Mouse (Mus musculus) R1 (cell line): ENCODE measurements around the gene H2al1h.
"Not testable (repeated sequence)": the region's sequence is repeated elsewhere in the genome, so short reads cannot be mapped to it uniquely, and the experiment has no call there.

ENCODE experiments used
- DNase-seq: peaks from one replicate; pipeline ENCODE4 v3.0.0-alpha.2; 2018; ENCODE audit warnings: low read depth, low spot score

Gene H2al1h

GRCm38 (mm10) chrX:11321192-11321591 is at the start of gene H2al1h:
Gene H2al1h, plus strand, starts transcription at chrX:11321492.
- not testable (repeated sequence) for DNase-seq

GRCm38 (mm10) chrX:11273190-11273589 is 48.1 kb upstream of the H2al1h start:
- DNase-seq: no peak

- no peak for DNase-seq
These were observed 44.2 kb upstream of the H2al1h start for GRCm38 (mm10) chrX:11277083-11277482.

DNA sequence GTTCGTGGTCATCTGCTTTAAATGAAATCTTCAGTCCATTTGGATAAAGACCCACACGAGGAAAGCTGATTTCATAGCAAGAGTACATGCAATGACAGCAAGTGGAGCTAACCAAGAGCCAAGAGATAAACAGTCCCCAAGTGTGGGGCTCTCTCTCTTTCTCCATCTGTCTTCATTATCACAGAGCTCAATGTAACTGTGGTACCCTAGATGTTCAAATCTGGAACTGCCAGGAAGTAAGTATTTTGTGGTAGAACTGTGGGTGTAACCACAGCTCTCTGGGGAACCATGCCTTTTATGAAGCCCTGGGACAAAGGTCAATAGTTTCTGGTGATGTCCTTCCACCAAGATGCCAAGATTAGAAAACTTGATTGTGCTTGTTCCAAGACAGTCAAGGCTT is 40.6 kb upstream of the H2al1h start:
- DNase-seq: no peak

GRCm38 (mm10) chrX:11288306-11288882 is 32.9 kb upstream of the H2al1h start:
- DNase-seq: peak; percentile 7

DNA sequence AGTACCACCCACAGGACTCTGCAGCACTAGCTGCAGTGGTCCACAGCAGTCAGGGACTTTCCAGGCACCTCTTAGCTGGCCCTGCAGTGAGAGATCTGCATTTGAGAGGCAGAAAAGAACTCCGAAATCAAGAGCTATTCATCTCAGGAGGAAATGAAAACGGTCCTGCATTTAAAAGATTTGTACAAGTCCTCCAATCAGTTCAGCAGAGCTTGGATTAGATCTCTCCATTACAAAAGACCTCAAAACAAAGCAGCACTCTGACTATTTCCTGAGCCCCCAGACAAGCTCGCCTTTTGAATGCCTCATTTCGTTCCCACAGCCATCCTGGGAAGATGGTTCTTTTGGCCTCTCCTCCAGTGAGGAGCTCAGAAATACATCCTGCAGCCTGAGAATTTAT is 32.0 kb upstream of the H2al1h start:
- DNase-seq: peak; percentile 83

- not testable (repeated sequence) for DNase-seq
These were observed 22.3 kb upstream of the H2al1h start, which contains the start of gene H2al1a for GRCm38 (mm10) chrX:11298957-11299356. Gene H2al1a, plus strand, starts transcription at chrX:11299257.

- DNase-seq: not testable (repeated sequence)
These were observed 19.2 kb upstream of the H2al1h start, which contains the start of gene H2al1b for GRCm38 (mm10) chrX:11302132-11302531. Gene H2al1b, plus strand, starts transcription at chrX:11302432.

DNA sequence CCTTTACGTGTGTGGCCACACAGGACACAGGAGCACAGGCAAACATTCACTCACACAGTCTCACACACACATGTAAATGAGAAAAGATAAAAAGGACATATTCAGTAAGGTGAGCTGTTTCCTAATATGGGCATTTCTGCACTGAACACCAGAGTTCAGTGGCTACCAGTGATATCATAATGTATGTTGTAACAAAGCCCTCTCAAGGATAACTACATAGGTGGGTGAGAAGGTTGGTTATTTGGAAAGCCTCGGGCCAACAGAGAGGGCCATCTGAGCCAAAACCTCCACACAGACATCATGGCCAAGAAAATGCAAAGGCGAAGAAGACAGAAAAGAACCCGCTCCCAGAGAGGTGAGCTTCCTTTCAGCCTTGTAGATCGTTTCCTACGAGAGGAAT is 15.9 kb upstream of the H2al1h start, which contains the start of gene H2al1c:
TSS of gene H2al1c (plus strand) at position 301 of the 400 bp plus-strand sequence.
- DNase-seq: not testable (repeated sequence)

DNA sequence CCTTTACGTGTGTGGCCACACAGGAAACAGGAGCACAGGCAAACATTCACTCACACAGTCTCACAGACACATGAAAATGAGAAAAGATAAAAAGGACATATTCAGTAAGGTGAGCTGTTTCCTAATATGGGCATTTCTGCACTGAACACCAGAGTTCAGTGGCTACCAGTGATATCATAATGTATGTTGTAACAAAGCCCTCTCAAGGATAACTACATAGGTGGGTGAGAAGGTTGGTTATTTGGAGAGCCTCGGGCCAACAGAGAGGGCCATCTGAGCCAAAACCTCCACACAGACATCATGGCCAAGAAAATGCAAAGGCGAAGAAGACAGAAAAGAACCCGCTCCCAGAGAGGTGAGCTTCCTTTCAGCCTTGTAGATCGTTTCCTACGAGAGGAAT is 12.8 kb upstream of the H2al1h start, which contains the start of gene H2al1d:
TSS of gene H2al1d (plus strand) at position 301 of the 400 bp plus-strand sequence.
- not testable (repeated sequence) for DNase-seq

GRCm38 (mm10) chrX:11311634-11312033 is 9.7 kb upstream of the H2al1h start, which contains the start of gene H2al1e:
Gene H2al1e, plus strand, starts transcription at chrX:11311934.
- not testable (repeated sequence) for DNase-seq

DNA sequence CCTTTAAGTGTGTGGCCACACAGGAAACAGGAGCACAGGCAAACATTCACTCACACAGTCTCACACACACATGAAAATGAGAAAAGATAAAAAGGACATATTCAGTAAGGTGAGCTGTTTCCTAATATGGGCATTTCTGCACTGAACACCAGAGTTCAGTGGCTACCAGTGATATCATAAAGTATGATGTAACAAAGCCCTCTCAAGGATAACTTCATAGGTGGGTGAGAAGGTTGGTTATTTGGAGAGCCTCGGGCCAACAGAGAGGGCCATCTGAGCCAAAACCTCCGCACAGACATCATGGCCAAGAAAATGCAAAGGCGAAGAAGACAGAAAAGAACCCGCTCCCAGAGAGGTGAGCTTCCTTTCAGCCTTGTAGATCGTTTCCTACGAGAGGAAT is 6.4 kb upstream of the H2al1h start, which contains the start of gene H2al1f:
TSS of gene H2al1f (plus strand) at position 301 of the 400 bp plus-strand sequence.
- DNase-seq: not testable (repeated sequence)

DNA sequence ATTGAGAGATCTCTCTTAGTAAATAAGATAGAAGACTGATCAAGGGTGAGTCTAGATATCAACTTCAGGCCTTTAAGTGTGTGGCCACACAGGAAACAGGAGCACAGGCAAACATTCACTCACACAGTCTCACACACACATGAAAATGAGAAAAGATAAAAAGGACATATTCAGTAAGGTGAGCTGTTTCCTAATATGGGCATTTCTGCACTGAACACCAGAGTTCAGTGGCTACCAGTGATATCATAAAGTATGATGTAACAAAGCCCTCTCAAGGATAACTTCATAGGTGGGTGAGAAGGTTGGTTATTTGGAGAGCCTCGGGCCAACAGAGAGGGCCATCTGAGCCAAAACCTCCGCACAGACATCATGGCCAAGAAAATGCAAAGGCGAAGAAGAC is 3.3 kb upstream of the H2al1h start, which contains the start of gene H2al1g:
TSS of gene H2al1g (plus strand) at position 301 of the 400 bp plus-strand sequence.
- DNase-seq: not testable (repeated sequence)

- DNase-seq: not testable (repeated sequence)
These were observed 3.1 kb downstream of the H2al1h start, which contains the start of gene H2al1i for GRCm38 (mm10) chrX:11324359-11324758. Gene H2al1i, plus strand, starts transcription at chrX:11324659.

DNA sequence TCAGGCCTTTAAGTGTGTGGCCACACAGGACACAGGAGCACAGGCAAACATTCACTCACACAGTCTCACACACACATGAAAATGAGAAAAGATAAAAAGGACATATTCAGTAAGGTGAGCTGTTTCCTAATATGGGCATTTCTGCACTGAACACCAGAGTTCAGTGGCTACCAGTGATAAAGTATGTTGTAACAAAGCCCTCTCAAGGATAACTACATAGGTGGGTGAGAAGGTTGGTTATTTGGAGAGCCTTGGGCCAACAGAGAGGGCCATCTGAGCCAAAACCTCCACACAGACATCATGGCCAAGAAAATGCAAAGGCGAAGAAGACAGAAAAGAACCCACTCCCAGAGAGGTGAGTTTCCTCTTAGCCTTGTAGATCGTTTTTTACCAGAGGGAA is 6.2 kb downstream of the H2al1h start, which contains the start of gene H2al1j:
TSS of gene H2al1j (plus strand) at position 301 of the 400 bp plus-strand sequence.
- not testable (repeated sequence) for DNase-seq

- no peak for DNase-seq
These were observed 24.5 kb downstream of the H2al1h start for GRCm38 (mm10) chrX:11345762-11346161.

- DNase-seq: no peak
These were observed 25.5 kb downstream of the H2al1h start for GRCm38 (mm10) chrX:11346756-11347155.

DNA sequence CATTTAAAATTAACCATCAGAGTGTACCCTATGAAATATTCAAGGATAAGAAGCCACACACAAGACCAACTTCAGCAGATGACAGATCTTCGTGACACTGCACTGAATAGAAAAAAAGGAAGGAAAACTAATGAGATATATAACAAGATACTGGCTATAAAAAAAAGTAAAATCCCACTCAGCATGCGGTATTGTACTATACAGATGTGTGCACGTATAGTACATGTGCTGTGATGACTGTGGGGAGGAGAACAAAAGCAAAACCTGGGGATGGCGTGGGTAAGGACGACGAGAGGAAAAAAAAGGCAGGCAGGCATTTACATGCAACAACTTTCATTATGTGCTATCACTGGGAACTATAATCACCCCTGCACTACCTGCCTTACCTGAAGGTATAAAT is 39.5 kb downstream of the H2al1h start:
- DNase-seq: no peak

DNA sequence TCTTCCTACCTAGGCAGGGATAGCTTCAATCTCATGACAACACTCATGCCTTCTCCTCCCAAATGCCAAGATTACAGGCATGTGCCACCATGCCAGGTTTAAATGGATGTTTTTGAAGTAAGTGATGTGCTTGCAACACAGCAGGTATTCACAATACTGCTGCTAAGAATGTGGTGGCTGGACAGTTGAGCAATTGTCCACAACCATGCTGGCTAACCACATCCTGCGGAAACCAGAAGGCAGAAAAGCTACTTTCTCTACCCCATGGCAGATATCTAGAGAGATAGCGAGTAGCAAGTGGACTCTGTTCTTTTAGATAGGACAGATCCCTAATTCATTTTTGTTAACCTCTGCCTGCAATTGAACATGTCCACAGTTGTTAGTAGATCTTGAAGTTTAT is 40.0 kb downstream of the H2al1h start:
- no peak for DNase-seq

GRCm38 (mm10) chrX:11363890-11364289 is 42.6 kb downstream of the H2al1h start:
- DNase-seq: peak; percentile 2

DNA sequence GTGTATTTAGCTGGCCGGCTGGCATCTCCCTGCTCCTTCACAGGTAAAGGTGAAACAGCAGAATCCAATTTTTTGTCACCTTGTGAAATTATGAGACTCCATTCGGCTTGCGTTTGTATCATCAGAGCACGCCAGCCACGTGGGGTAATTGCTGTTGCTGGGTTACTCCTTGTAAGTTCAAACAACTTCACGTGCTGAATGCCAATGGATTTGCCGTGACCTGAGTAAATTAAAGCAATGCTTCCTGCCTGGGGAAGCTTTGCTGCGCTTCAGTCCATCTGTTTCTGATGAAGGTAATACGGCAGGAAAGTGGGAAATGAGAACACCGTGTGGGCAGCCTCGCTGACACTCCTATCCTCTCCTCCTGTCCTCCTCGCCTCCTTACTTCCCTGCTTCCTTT is 43.9 kb downstream of the H2al1h start:
- no peak for DNase-seq
